Mouse (Mus musculus) left cerebral cortex, adult 6 months (tissue): ENCODE data around the gene Pus7l. TPM values are rescaled to one million over a fixed set of nuclear protein-coding genes. Genes with fewer than 3 reads are reported as not detected.

Source experiments
- long read RNA-seq, 2 experiments: library from polyadenylated mRNA; unstranded; transcript quantifications; one replicate each; pipeline ENCODE4 v2.0.0; 2019 to 2020
- polyA plus RNA-seq: library from polyadenylated mRNA; unstranded; fragments of <200 nt; fragmentation: Nextera tagmentation; gene quantifications from 2 replicates; pipeline ENCODE4 v1.2.3, GENCODE M21; 2021

Pus7l gene
- 1.6 and 1.7 TPM in 2 replicates for polyA plus RNA-seq
- long read RNA-seq, experiment 1, transcript Pus7l-201 (9 exons, 2,840 nt), result major isoform, 18 of 22 reads
- long read RNA-seq, experiment 1, partial matches to known transcripts, result 2 of 22 reads
- long read RNA-seq, experiment 1, other reads (novel, unspliced or antisense), result 0 of 22 reads
- long read RNA-seq, experiment 2, partial matches to known transcripts, result 0 of 2 reads
- long read RNA-seq, experiment 2, other reads (novel, unspliced or antisense), result 1 of 2 reads

DNA sequence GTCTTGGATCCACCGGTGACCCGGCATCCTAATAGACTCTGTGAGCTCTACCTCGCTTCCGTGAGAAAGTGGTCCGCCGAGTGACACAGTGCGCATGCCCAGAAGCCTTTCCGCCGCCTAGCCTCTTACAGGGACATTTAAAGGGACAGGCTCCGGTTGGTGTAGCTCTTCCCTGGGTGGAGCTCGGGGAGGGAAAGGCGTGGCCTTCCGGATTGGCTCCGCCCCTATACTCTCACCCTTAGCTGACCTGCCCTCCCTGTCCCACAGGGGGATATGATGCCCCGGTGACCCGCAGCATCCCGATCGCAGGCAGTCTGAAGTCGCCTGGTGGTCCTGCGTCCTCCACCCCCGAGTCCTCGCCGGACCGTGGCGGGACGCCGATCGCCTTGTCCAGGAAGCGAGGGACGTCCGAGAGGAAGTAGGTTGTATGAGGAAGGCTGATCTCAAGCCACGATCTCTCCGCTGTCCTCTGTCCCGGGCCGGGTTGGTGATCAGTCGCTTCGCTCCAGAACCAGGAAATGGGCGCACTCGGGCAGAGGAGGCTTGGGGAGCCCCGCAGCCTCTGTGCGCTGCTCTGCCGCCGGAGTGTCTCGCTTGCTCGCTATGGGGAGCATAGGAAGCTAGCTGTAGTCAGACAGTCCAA, at the start of gene Pus7l, which contains the start of gene Irak4:
TSS of gene Pus7l (minus strand) at position 139 of the 643 bp plus-strand sequence.
TSS of gene Irak4 (plus strand) at position 235 of the 643 bp plus-strand sequence.

DNA sequence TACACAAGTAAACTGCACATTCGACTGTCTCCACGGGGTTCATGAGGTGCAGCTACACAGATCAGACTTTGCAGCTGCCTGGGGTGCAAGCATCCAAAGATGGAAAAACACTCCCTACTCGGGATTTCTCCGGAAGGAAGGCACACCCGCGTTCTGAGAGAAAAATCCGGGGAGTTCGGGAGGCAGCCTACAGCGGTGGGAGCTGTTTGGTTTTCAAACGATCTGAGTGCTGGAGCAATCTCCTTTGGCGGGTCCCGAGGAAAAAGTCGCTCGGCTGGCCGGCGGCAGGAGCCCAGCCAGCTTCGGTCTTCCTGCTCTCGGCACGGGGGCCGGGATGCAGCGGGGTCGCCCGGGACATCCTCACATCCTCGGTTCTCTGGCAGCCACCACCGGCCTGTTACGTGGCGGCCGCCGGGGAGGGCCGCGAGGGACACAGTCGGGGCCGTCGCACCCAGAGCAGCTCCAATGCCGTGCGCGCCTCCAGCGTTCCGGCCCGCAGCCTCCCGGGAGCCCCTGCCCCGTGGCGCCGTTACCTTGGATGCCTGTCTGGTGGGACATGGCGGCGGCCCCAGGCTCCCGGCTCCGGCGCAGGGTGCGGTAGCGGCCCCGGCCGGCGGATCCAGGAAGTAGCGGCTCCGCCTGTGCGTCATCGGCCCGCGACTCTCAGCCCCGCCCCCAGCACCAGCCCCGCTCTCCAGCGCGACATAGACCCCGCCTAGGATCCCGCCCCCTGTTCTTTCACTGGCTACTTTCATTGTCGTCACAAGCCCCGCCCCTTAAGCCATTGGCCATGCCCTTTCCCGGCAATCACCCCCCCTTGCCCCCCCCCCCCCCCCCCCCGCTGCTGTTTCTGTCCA, 46.1 kb upstream of the Pus7l start, which contains the start of gene Twf1:
TSS of gene Twf1 (minus strand) at position 671 of the 857 bp plus-strand sequence.

Other genes starting within 250 kb of the Pus7l start
- gene Adamts20, start 78.1 kb downstream of the Pus7l start, polyA plus RNA-seq, result 0.64 and 1.8 TPM in 2 replicates
- gene Irak4, start 96 bp upstream of the Pus7l start, polyA plus RNA-seq, result 1.4 and 1.7 TPM in 2 replicates
- gene Twf1, start 46.3 kb upstream of the Pus7l start, polyA plus RNA-seq, result 50.8 and 123 TPM in 2 replicates
- gene Tmem117, start 85.7 kb upstream of the Pus7l start, polyA plus RNA-seq, result 2.6 and 4.8 TPM in 2 replicates